Mouse (Mus musculus): ENCODE data around the gene Nrsn2.
A peak's percentile ranks its signal among the peaks of the same experiment; 100 is the strongest.

DNA sequence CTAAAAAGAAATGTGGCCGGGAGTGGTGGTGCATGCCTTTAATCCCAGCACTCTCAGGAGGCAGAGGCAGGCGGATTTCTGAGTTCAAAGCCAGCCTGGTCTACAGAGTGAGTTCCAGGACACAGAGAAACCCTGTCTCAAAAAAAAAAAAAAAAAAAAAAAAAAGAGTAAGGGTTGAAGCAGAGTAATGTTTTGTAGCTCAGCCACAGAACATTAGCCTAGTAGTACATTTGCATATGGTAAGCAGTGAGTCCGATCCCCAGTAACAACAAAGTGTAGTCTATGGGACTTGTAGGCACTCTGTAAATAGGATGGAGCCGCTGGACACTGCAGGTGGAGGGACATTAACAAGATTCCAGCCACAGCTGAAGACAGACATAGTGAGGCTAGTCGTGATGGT lies 31.5 kb downstream of the Nrsn2 start:
- TF ChIP-seq EP300 (IDR thresholded peaks at IDR 0.05; ENCODE audit: low read length) (no peak), ELF1 (IDR thresholded peaks at IDR 0.05; ENCODE audit: low read depth, low read length) (no peak), POLR2A (IDR thresholded peaks at IDR 0.05; ENCODE audit: low read depth, low read length) (no peak), CTCF (conservative IDR thresholded peaks at IDR 0.05 in 1 of 2, IDR thresholded peaks at IDR 0.05 in 1 of 2; ENCODE audit: low read depth in 2 of 2, low read length in 2 of 2) (no peak), E2F4 (IDR thresholded peaks at IDR 0.05; ENCODE audit: insufficient replicate concordance, low read depth, low read length) (no peak), ZC3H11A (IDR thresholded peaks at IDR 0.05; ENCODE audit: low read depth, low read length) (no peak), MEF2A (IDR thresholded peaks at IDR 0.05; ENCODE audit: borderline replicate concordance, low read depth, low read length) (no peak), TBP (conservative IDR thresholded peaks at IDR 0.05; ENCODE audit: low read depth, low read length) (no peak), SIN3A (IDR thresholded peaks at IDR 0.05; ENCODE audit: low read length) (no peak), MYC (IDR thresholded peaks at IDR 0.05; ENCODE audit: low read depth, low read length) (no peak), ZNF384 (IDR thresholded peaks at IDR 0.05; ENCODE audit: low read depth, low read length) (peak; percentile 53; the same call in 1 of the 2 replicates)
